Mouse (Mus musculus): ENCODE results near the gene Plxnc1. TPM values are rescaled to one million over a fixed set of nuclear protein-coding genes. Genes with fewer than 3 reads are reported as not detected.

Gene Plxnc1
- total RNA-seq, 2 experiments from 2014 or later = 45.4 to 46.8 TPM

DNA sequence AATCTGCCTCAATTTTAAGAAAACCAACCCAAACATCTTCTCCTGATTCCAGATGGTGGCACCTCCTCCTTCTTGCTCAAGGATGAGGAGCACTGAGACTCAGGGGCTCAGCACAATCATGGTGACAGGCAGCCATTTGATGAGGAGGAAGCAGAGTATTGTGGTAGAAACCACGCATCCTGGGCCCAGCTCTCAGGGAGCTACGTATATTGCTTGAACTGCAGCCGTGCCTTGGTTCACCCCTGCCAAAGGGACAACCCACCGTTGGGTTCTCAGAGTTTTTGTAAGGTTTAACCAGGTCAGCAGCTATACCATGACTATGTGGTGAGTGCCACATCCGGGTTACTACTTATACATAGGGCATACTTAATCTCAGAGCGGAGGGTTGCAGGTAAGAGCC is 96.3 kb downstream of the Plxnc1 start:
- intact Hi-C loops (cut with DNase I) = no loop called here
- DNase-seq (ENCODE audit: extremely low spot score in 1 of 2, low spot score in 2 of 2) = no peak

GRCm38 (mm10) chr10:94846501-94847105 is 98.0 kb downstream of the Plxnc1 start:
- DNase-seq (ENCODE audit: extremely low spot score in 1 of 2, low spot score in 2 of 2) = no peak
- intact Hi-C loops (cut with DNase I) = no loop called here

- intact Hi-C loops (cut with DNase I) = no loop called here
Observed at GRCm38 (mm10) chr10:94844692-94845091, 99.9 kb downstream of the Plxnc1 start.

GRCm38 (mm10) chr10:94835874-94836273 is 108.8 kb downstream of the Plxnc1 start:
- intact Hi-C loops (cut with DNase I) = no loop called here
- DNase-seq (ENCODE audit: extremely low spot score in 1 of 2, low spot score in 2 of 2) = no peak

More at GRCm38 (mm10) chr10:94844692-94845091, 99.9 kb downstream of the Plxnc1 start:
- DNase-seq (ENCODE audit: extremely low spot score in 1 of 2, low spot score in 2 of 2) = no peak

GRCm38 (mm10) chr10:94829407-94829806 is 115.2 kb downstream of the Plxnc1 start:
- intact Hi-C loops (cut with DNase I) = loop anchor here (5.0 kb wide), 1 partner anchor 113 kb away; the partner anchor contains the start of gene Plxnc1

DNA sequence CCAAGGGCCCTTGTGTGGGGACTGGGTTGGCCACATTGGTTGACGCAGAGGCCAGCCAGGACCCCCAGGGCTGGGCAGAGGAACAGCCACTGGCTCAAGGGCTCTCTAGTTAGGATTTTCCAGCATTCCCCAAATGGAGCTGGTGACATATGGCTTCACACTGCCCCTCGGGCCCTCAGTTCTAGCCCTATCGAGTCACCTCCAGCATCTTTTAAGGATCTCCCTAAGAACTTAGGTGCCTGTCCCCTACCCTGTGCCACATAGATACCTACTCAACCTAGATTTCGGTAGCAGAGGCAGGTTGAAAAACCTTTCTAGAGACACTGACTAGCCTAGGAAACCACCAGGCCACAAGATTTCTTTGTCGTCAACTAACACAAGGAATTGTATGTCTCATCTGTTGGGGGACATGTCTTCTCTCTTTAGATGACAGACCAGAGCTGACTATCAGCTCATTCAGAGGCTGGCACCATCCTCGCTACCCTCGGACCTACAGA is 115.9 kb downstream of the Plxnc1 start:
- DNase-seq (ENCODE audit: extremely low spot score in 1 of 2, low spot score in 2 of 2) = no peak
- intact Hi-C loops (cut with DNase I) = loop anchor here (5.0 kb wide), 1 partner anchor 114 kb away; the partner anchor contains the start of gene Plxnc1

More at GRCm38 (mm10) chr10:94829407-94829806, 115.2 kb downstream of the Plxnc1 start:
- peak; percentile 93 to 94 for DNase-seq (ENCODE audit: extremely low spot score in 1 of 2, low spot score in 2 of 2)

- intact Hi-C loops (cut with DNase I) = loop anchor here (5.0 kb wide), 1 partner anchor 114 kb away; the partner anchor contains the start of gene Plxnc1
- DNase-seq (ENCODE audit: extremely low spot score in 1 of 2, low spot score in 2 of 2) = no peak
Observed at GRCm38 (mm10) chr10:94827890-94828733, 116.5 kb downstream of the Plxnc1 start.

DNA sequence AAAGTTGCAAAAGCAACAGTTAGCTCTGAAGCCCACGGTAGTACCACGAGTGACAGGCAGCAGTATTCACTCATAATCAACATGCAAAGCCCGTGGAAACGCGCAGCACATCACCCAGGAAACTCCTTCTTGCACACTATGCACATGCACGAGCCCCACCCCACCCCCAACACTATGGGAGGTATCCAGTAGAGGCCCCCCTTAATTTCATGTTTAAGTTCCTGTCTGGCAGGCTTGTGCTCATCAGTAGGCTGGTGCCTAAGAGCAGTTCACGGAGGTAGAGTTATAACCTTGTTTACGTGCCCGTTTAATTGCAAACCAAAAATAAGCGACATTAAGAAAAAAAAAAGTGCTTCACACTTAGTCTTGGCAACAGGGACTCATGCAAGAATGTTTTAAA is 117.3 kb downstream of the Plxnc1 start:
- intact Hi-C loops (cut with DNase I) = loop anchor here (5.0 kb wide), 1 partner anchor 115 kb away; the partner anchor contains the start of gene Plxnc1

GRCm38 (mm10) chr10:94826436-94826835 is 118.2 kb downstream of the Plxnc1 start:
- DNase-seq (ENCODE audit: extremely low spot score in 1 of 2, low spot score in 2 of 2) = no peak

More for the DNA sequence above, 117.3 kb downstream of the Plxnc1 start:
- no peak for DNase-seq (ENCODE audit: extremely low spot score in 1 of 2, low spot score in 2 of 2)

GRCm38 (mm10) chr10:94825951-94826350 is 118.7 kb downstream of the Plxnc1 start:
- DNase-seq (ENCODE audit: extremely low spot score in 1 of 2, low spot score in 2 of 2) = no peak
- intact Hi-C loops (cut with DNase I) = loop anchor here (5.0 kb wide), 1 partner anchor 116 kb away; the partner anchor contains the start of gene Plxnc1

More at GRCm38 (mm10) chr10:94826436-94826835, 118.2 kb downstream of the Plxnc1 start:
- intact Hi-C loops (cut with DNase I) = loop anchor here (5.0 kb wide), 1 partner anchor 116 kb away; the partner anchor contains the start of gene Plxnc1

- intact Hi-C loops (cut with DNase I) = no loop called here
- DNase-seq (ENCODE audit: extremely low spot score in 1 of 2, low spot score in 2 of 2) = no peak
Observed at GRCm38 (mm10) chr10:94823971-94824760, 120.5 kb downstream of the Plxnc1 start.

- DNase-seq (ENCODE audit: extremely low spot score in 1 of 2, low spot score in 2 of 2) = no peak
- intact Hi-C loops (cut with DNase I) = no loop called here
Observed at GRCm38 (mm10) chr10:94818781-94819665, 125.6 kb downstream of the Plxnc1 start.

DNA sequence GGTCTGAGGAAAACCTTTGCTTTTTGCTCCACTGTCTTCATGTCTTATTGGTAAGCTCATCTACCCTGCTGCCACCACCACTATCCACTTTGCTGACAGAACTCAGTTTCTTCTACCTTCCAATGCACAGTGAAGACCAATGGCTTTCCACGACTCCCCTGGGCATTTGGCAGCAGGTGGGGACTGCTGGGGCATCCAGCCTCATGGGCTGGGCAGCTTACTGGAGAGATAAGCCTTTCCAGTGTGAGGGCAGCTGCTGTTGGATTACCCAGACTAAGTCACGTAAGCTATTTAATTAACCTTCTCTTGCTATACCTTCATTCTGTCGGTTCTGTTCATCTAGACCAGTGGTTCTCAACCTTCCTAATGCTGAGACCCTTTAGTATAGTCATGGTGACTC is 126.5 kb downstream of the Plxnc1 start:
- intact Hi-C loops (cut with DNase I) = no loop called here
- DNase-seq (ENCODE audit: extremely low spot score in 1 of 2, low spot score in 2 of 2) = no peak

DNA sequence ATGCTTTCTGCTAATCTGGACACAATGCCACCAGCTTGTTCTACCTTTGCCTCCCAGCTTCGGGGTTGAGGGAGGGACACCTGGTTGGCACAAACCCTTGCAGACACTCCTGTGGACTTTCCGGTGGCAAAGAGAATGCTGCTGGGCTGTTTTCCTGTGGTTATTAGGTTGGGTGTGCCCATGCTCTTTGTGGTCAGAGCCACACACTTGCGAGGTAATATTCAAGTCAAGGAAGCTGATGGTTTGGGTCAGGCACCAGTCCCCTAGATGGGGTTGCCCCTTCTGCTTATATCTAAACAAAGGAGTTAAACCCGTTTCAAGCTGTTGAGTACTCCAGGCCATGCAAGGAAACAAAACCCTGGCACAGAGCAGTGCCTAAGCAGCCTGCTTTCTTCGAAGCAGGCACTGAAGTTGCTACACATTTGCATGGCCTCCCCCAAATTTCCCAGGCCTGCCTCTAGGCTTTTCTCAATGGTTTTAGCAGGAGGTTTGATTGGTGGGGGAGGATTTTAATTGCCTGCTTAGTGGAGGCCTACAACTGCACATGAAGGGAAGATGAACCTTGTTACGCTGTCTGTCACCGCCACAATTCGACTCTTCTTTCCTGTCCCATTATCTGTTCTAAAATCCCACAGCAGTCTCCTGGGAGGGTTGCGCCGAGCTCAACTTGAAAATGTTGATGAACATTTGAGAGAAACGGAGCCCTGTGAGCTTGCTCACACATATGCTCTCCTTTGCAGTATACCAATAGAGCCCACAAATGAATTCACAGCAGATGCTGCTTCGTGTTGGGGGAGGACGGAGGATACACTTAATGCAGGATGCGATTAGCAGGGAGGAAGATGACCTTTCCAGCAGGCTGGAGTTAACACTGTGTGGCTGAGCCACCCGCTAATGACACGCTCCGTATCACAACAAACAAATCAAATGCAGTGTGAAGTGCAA is 132.5 kb downstream of the Plxnc1 start:
- intact Hi-C loops (cut with DNase I) = no loop called here
- no peak for DNase-seq (ENCODE audit: extremely low spot score in 1 of 2, low spot score in 2 of 2)

- intact Hi-C loops (cut with DNase I) = loop anchor here (10.0 kb wide), 1 partner anchor 185 kb away; no protein-coding TSS in a partner anchor
- DNase-seq (ENCODE audit: extremely low spot score in 1 of 2, low spot score in 2 of 2) = no peak
Observed at GRCm38 (mm10) chr10:94809946-94810472, 134.6 kb downstream of the Plxnc1 start.

DNA sequence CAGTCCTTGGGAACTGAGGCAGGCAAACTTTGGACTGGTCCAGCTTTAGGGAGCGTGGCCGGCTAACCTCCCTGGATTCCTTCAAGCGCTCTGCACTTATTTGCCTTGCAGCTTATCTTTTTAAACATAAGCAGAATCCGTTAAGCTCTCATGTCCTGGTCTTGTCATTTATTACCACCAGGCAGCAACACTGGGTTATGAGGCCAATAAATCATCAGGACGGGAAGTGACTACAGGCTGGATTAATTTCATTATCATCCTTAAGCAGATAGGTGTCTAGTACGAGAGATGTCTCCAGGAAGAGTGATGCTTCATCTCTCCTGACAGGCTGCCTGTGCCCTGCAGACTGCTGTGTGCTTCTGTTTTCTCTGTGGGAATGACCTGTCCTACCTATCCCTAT is 136.4 kb downstream of the Plxnc1 start:
- intact Hi-C loops (cut with DNase I) = loop anchor here (10.0 kb wide), 1 partner anchor 183 kb away; no protein-coding TSS in a partner anchor

More for the DNA sequence above, 136.4 kb downstream of the Plxnc1 start:
- no peak for DNase-seq (ENCODE audit: extremely low spot score in 1 of 2, low spot score in 2 of 2)

Measured in left cerebral cortex, postnatal 10 days (tissue).